In genomic region chr12:81788672-81789084, GRCm38 (mm10) we compare ENCODE assay signal across 1 mouse cellular context.
TF ChIP-seq lines count a peak whose summit lies in the region.

No protein-coding gene starts in this region.

TF ChIP-seq in MEL, 35 proteins besides CTCF, POLR2A, EP300 and RAD21 (continued from another document):
- TF ChIP-seq ZC3H11A (IDR thresholded peaks at IDR 0.05; ENCODE audit: low read depth, low read length), result peak; percentile 92
